Mouse (Mus musculus): Measurements from ENCODE around the gene Srpk3. TPM values are rescaled to one million over a fixed set of nuclear protein-coding genes. Genes with fewer than 3 reads are reported as not detected.
A peak's percentile ranks its signal among the peaks of the same experiment; 100 is the strongest.

Srpk3 gene
- total RNA-seq, 2 experiments from 2014 or later = 2.6 to 6.7 TPM

DNA sequence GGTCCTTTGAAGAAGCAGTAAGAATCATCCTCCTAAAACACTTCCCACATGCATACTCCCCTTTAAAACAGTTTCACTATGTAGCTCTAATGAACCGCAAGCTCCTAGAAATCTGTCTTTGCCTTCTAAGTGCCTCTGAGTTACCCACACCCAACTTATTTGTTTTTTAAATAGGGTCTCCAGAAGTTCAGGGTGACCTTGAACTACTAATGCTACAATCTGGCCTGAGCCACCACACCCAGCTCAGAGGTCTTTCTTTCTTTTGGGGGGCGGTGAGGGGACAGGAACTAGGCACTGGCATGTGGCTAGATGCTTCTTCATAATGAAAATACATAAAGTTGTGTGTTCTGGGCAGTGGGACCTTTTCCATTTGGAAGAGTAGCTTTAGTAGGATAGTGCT lies 23.3 kb downstream of the Srpk3 start:
- no peak for ATAC-seq (replicated peaks; ENCODE audit: low FRiP score, poor library complexity, severe bottlenecking)

GRCm38 (mm10) chrX:73798502-73798901 lies 24.3 kb downstream of the Srpk3 start:
- ATAC-seq (replicated peaks; ENCODE audit: low FRiP score, poor library complexity, severe bottlenecking) = peak; percentile 65

DNA sequence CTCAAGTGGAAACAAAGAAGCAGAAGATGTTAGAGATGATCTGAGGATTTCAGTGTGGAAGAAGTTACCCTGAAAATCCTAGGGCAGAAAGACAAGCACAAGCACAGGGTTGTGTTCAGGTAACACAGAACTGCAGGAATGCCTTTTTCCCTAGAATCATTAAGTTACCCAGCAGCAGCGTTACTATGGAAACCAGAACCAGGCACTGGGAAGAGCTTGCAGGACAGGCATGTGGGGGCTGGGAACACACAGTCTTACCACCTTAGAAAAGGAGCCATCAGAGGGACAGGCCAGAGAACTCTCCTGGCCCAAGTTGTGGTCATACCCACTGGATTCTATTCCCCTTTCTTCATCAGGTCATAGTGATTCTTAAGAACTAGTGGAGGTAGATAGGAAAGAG lies 31.6 kb downstream of the Srpk3 start:
- ATAC-seq (replicated peaks; ENCODE audit: low FRiP score, poor library complexity, severe bottlenecking) = no peak

DNA sequence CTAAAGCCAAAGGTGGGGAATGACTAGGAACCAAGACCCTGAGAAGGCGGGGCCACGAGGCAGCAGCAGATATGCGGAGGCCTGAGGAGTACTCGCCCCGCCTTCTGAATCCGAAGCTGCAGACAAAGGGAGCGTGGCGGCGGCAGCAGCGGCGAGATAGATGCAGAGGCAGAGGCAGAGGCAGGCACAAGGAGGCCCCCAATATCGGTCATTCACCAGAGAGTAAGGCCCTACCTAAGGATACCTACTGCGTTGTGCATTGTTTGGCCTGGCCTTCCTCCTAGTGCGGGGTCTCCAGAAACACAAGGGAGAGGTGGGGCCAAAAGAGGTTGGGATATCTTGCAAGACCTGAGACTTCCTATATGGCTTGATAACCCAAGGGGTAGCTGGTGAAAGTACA lies 40.9 kb downstream of the Srpk3 start:
- no peak for ATAC-seq (replicated peaks; ENCODE audit: low FRiP score, poor library complexity, severe bottlenecking)

DNA sequence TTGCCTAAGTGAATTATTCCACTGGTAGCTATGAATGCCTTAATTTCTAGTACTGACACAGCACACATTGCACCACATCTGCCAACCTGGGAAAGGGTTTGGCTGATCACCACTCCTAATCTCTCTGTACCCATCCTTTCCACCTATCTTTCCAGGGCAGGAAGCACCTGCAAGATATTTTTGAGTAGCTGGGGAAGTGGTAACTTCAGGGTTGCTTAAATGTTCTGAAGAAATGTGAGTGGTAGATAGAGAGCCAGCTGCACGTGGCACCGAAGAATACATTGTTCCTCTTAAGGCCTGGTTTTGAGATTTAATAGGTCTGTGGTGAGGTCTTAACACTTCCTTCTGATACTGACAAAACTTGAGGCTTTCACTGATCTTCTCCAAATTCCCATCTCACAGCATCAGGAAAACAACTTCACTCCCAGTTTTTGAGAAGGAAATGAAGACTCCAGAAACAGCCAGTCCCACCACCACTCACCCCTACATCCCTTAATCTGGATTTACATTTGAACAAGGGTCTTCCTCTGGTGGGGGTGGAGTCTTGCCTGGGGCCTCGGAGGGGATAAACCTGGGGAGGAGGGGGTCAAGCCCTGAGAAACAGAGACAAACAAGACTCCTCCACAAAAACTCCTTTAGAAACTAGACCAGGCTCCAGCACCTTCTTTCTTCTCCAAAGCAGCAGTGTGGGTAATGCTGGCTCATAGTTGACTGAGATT lies 42.5 kb downstream of the Srpk3 start:
- no peak for ATAC-seq (replicated peaks; ENCODE audit: low FRiP score, poor library complexity, severe bottlenecking)

GRCm38 (mm10) chrX:73823747-73824146 lies 49.5 kb downstream of the Srpk3 start:
- ATAC-seq (replicated peaks; ENCODE audit: low FRiP score, poor library complexity, severe bottlenecking) = no peak

DNA sequence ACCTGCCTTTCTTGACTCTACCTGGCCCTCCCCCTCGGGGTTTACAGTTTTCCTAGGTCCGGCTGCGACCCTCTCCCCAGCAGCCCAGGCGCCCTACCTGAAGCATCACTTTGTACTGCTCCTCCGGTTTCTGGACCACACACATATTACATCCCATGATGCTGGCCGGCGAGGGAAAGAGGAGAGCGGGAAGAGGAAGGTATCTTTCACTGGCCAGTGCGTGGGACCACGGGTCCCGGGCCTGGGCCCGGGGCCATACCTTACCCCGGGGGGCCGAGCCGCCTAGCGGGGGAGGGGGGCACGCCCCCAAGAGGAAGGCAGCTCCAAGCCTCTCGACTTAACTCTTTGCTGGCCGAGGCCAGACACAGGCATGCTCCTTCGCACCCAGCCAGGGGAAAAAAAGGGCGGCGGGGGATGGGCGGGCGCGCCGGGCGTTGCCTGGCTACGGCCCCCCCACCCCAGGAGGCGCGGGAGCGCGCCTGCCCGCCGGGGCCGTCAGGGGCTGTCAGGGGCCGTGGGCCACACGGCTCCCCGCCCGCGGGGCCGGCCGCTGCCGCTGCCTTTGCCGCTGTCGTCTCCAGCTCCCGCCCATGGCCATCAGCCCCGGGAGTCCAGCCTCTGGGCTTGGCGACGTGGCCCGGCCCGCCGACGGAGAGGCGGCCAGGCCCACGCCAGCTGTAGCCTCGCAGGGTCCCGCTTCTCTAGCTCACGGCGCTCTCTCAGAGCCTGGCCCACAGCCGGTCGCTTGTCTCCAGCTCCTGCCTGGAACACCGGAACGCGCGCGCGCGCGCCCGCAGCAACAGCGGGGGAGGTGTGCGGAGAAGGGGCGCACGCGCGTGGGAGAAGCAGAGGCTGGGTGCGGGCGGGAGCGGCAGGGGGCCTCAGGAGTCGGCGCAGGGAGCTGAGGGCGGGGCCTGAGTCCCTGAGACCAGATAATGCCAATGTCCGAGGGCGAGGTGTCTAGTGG lies 50.3 kb downstream of the Srpk3 start, which contains the start of gene Pdzd4:
Gene Pdzd4, minus strand, starts transcription at position 785 of the 967 bp plus-strand sequence.
- no peak for ATAC-seq (replicated peaks; ENCODE audit: low FRiP score, poor library complexity, severe bottlenecking)

Other genes starting within 250 kb of the Srpk3 start
- gene Dusp9, start 135.0 kb upstream of the Srpk3 start, total RNA-seq (2015; ENCODE audit: low replicate concordance) = not detected in 2 replicates
- gene Dusp9, start 135.0 kb upstream of the Srpk3 start, total RNA-seq (2017; ENCODE audit: low replicate concordance) = not detected in 2 replicates
- not detected in 2 replicates for gene Pnck, start 114.3 kb upstream of the Srpk3 start, total RNA-seq (2015; ENCODE audit: low replicate concordance)
- gene Pnck, start 114.3 kb upstream of the Srpk3 start, total RNA-seq (2017; ENCODE audit: low replicate concordance) = not detected in 2 replicates
- 1.3 and 1.4 TPM in 2 replicates for gene Slc6a8, start 101.3 kb upstream of the Srpk3 start, total RNA-seq (2015; ENCODE audit: low replicate concordance)
- 0.51 TPM in 1 of 2 replicates, not detected in the other for gene Slc6a8, start 101.3 kb upstream of the Srpk3 start, total RNA-seq (2017; ENCODE audit: low replicate concordance)
- 110 and 144 TPM in 2 replicates for gene Bcap31, start 58.2 kb upstream of the Srpk3 start, total RNA-seq (2015; ENCODE audit: low replicate concordance)
- 56.3 and 68.2 TPM in 2 replicates for gene Bcap31, start 58.2 kb upstream of the Srpk3 start, total RNA-seq (2017; ENCODE audit: low replicate concordance)
- gene Abcd1, start 57.8 kb upstream of the Srpk3 start, total RNA-seq (2015; ENCODE audit: low replicate concordance) = 11.5 and 14.7 TPM in 2 replicates
- 1.7 and 3.8 TPM in 2 replicates for gene Abcd1, start 57.8 kb upstream of the Srpk3 start, total RNA-seq (2017; ENCODE audit: low replicate concordance)
- not detected in 2 replicates for gene Plxnb3, start 17.3 kb upstream of the Srpk3 start, total RNA-seq (2015; ENCODE audit: low replicate concordance)
- not detected in 2 replicates for gene Plxnb3, start 17.3 kb upstream of the Srpk3 start, total RNA-seq (2017; ENCODE audit: low replicate concordance)
- 135 and 141 TPM in 2 replicates for gene Idh3g, start 12.5 kb downstream of the Srpk3 start, total RNA-seq (2015; ENCODE audit: low replicate concordance)
- gene Idh3g, start 12.5 kb downstream of the Srpk3 start, total RNA-seq (2017; ENCODE audit: low replicate concordance) = 68.3 and 80.2 TPM in 2 replicates
- gene Ssr4, start 12.6 kb downstream of the Srpk3 start, total RNA-seq (2015; ENCODE audit: low replicate concordance) = 115 and 124 TPM in 2 replicates
- gene Ssr4, start 12.6 kb downstream of the Srpk3 start, total RNA-seq (2017; ENCODE audit: low replicate concordance) = 47.6 and 75.7 TPM in 2 replicates
- gene Pdzd4, start 50.6 kb downstream of the Srpk3 start, total RNA-seq (2015; ENCODE audit: low replicate concordance) = not detected in 2 replicates
- gene Pdzd4, start 50.6 kb downstream of the Srpk3 start, total RNA-seq (2017; ENCODE audit: low replicate concordance) = not detected in 2 replicates
- gene Avpr2, start 117.7 kb downstream of the Srpk3 start, total RNA-seq (2015; ENCODE audit: low replicate concordance) = not detected in 2 replicates
- not detected in 2 replicates for gene Avpr2, start 117.7 kb downstream of the Srpk3 start, total RNA-seq (2017; ENCODE audit: low replicate concordance)
- 6.8 and 10.5 TPM in 2 replicates for gene L1cam, start 121.7 kb downstream of the Srpk3 start, total RNA-seq (2015; ENCODE audit: low replicate concordance)
- 0.23 and 1.3 TPM in 2 replicates for gene L1cam, start 121.7 kb downstream of the Srpk3 start, total RNA-seq (2017; ENCODE audit: low replicate concordance)
- 12.2 and 16.9 TPM in 2 replicates for gene Arhgap4, start 147.5 kb downstream of the Srpk3 start, total RNA-seq (2015; ENCODE audit: low replicate concordance)
- 14.5 and 21.0 TPM in 2 replicates for gene Arhgap4, start 147.5 kb downstream of the Srpk3 start, total RNA-seq (2017; ENCODE audit: low replicate concordance)
- gene Naa10, start 147.5 kb downstream of the Srpk3 start, total RNA-seq (2015; ENCODE audit: low replicate concordance) = 17.7 and 34.8 TPM in 2 replicates
- gene Naa10, start 147.5 kb downstream of the Srpk3 start, total RNA-seq (2017; ENCODE audit: low replicate concordance) = 14.7 and 25.9 TPM in 2 replicates
- gene Renbp, start 156.4 kb downstream of the Srpk3 start, total RNA-seq (2015; ENCODE audit: low replicate concordance) = 3.4 TPM in 1 of 2 replicates, not detected in the other
- 1.7 TPM in 1 of 2 replicates, not detected in the other for gene Renbp, start 156.4 kb downstream of the Srpk3 start, total RNA-seq (2017; ENCODE audit: low replicate concordance)
- 192 and 209 TPM in 2 replicates for gene Hcfc1, start 192.0 kb downstream of the Srpk3 start, total RNA-seq (2015; ENCODE audit: low replicate concordance)
- gene Hcfc1, start 192.0 kb downstream of the Srpk3 start, total RNA-seq (2017; ENCODE audit: low replicate concordance) = 123 and 145 TPM in 2 replicates
- 81.3 and 83.6 TPM in 2 replicates for gene Irak1, start 249.5 kb downstream of the Srpk3 start, total RNA-seq (2015; ENCODE audit: low replicate concordance)
- 58.8 and 59.3 TPM in 2 replicates for gene Irak1, start 249.5 kb downstream of the Srpk3 start, total RNA-seq (2017; ENCODE audit: low replicate concordance)